Comparison of ENCODE assay signal across 9 mouse cellular contexts in genomic region chr2:102658163-102658660, GRCm38 (mm10). TPM values are rescaled to one million over a fixed set of nuclear protein-coding genes. Genes with fewer than 3 reads are reported as not detected.
DNase-seq lines count a peak whose midpoint lies in the region; ATAC-seq and TF ChIP-seq lines count a peak whose summit lies in the region.
"Had no signal": no experiment of that assay in that cellular context is flagged by ENCODE, and none has a peak within 500 bp of the region (broad histone marks: within the 10 kb centered on the region; RNA-seq: fewer than 3 reads in every experiment).

Gene Slc1a2, plus strand, starts transcription at chr2:102658659.

- no peaks in the 10 kb centered on the region for H3K9me3 ChIP-seq in midbrain, embryonic 14.5 days (ENCODE audit: control insufficient read depth, low read length)

- TF ChIP-seq POLR2A in kidney, adult 2 months (IDR thresholded peaks at IDR 0.05; ENCODE audit: low read depth, low read length), result no peak
- no peak for TF ChIP-seq POLR2A in cerebellum, adult 2 months (IDR thresholded peaks at IDR 0.05; ENCODE audit: borderline replicate concordance, insufficient read depth, low read length)

- no peaks in the 10 kb centered on the region for H3K36me3 ChIP-seq in kidney, adult 2 months (ENCODE audit: control insufficient read depth, insufficient read depth, low read length)
- no peaks in the 10 kb centered on the region for H3K36me3 ChIP-seq in midbrain, embryonic 14.5 days (ENCODE audit: control insufficient read depth, insufficient read depth, low read length)
- H3K36me3 ChIP-seq: G1E had no signal

- peak within 1 kb of the TSS; percentile 86 for H3K4me2 ChIP-seq in midbrain, embryonic 14.5 days (ENCODE audit: low read length)

- H3K9ac ChIP-seq in midbrain, embryonic 14.5 days (replicated peaks; ENCODE audit: low read length), result peak within 1 kb of the TSS; percentile 87

- 4% methylated on average over 20 of the region's 20 CpGs for WGBS in kidney, adult 2 months
- WGBS in cerebellum, adult 2 months, result under 1% methylated on average over 20 of the region's 20 CpGs
- under 1% methylated on average over 20 of the region's 20 CpGs for WGBS in midbrain, embryonic 14.5 days

- no peak for TF ChIP-seq CTCF in kidney, adult 2 months (conservative IDR thresholded peaks at IDR 0.05; ENCODE audit: insufficient read depth, insufficient read length, low read depth, low read length)
- TF ChIP-seq CTCF in cerebellum, adult 2 months (IDR thresholded peaks at IDR 0.05; ENCODE audit: borderline replicate concordance, insufficient read depth, low read depth, low read length), result no peak

- no peak within 1 kb of the TSS for H3K27ac ChIP-seq in kidney, adult 2 months (ENCODE audit: insufficient read depth, low read depth, low read length)
- H3K27ac ChIP-seq in cerebellum, adult 2 months (ENCODE audit: insufficient read depth, low read length), result peak within 1 kb of the TSS; percentile 40
- H3K27ac ChIP-seq in midbrain, embryonic 14.5 days (replicated peaks; ENCODE audit: low read depth, low read length), result peak within 1 kb of the TSS; percentile 96

- H3K4me3 ChIP-seq in kidney, adult 2 months (ENCODE audit: insufficient read depth, low read depth, low read length), result peak within 1 kb of the TSS; percentile 55
- H3K4me3 ChIP-seq in cerebellum, adult 2 months (replicated peaks; ENCODE audit: insufficient read depth, low read depth, low read length), result peak within 1 kb of the TSS; percentile 74
- peak within 1 kb of the TSS; percentile 72 for H3K4me3 ChIP-seq in midbrain, embryonic 14.5 days (replicated peaks; ENCODE audit: low read depth, low read length)

- peak; percentile 51 for ATAC-seq in midbrain, embryonic 14.5 days (ENCODE audit: low FRiP score, low TSS enrichment)

- H3K27me3 ChIP-seq in kidney, adult 2 months (replicated peaks; ENCODE audit: control insufficient read depth, insufficient read depth, low read length), result no peaks in the 10 kb centered on the region; the same call in 1 of the 2 replicates
- no peaks in the 10 kb centered on the region for H3K27me3 ChIP-seq in cerebellum, adult 2 months (ENCODE audit: control insufficient read depth, insufficient read depth, low read length)
- H3K27me3 ChIP-seq in midbrain, embryonic 14.5 days (ENCODE audit: control insufficient read depth, insufficient read depth, low read length), result no peaks in the 10 kb centered on the region

- no peaks in the 10 kb centered on the region for H3K4me1 ChIP-seq in kidney, adult 2 months (ENCODE audit: control insufficient read depth, insufficient read depth, low read length)
- peaks cover 3% of the 10 kb centered on the region; the same call in 1 of the 2 replicates for H3K4me1 ChIP-seq in cerebellum, adult 2 months (ENCODE audit: control insufficient read depth, insufficient read depth, low read length)
- peaks cover 45% of the 10 kb centered on the region for H3K4me1 ChIP-seq in midbrain, embryonic 14.5 days (ENCODE audit: control insufficient read depth, insufficient read depth, low read length)

- no peak for DNase-seq in kidney, adult 2 months
- no peak for DNase-seq in kidney, adult 8-10 months
- DNase-seq in cerebellum, adult 2 months, result peak; percentile 66 to 67
- peak in 1 of 2 experiments; percentile 70 for DNase-seq in frontal cortex, adult 2 months (ENCODE audit: extremely low spot score in 1 of 2, low spot score in 1 of 2)
- DNase-seq in left cerebral cortex, adult 8-10 months (ENCODE audit: low spot score in 2 of 2), result peak in 1 of 2 experiments; percentile 85
- DNase-seq in midbrain, embryonic 14.5 days, result peak; percentile 74
- no peak for DNase-seq in ovary, postnatal 14 days (ENCODE audit: low spot score)
- no peak for DNase-seq in ovary, postnatal 10 days (ENCODE audit: low spot score)

RNA-seq across cellular contexts. Expression of gene Slc1a2, which starts in this region (rescaled TPM):
- 1.5 and 1.6 TPM in 2 replicates for polyA plus RNA-seq in kidney, adult 2 months (2012; rRNA removed)
- polyA plus RNA-seq in cerebellum, adult 2 months (2012; rRNA removed), result 190 and 219 TPM in 2 replicates
- polyA plus RNA-seq in frontal cortex, adult 2 months (2012; rRNA removed), result 570 and 587 TPM in 2 replicates
- total RNA-seq in left cerebral cortex, adult 8-10 months (2022), result 1,000 to 10,000 TPM; 1,516 to 1,784 (median 1,611) TPM
- polyA plus RNA-seq in midbrain, embryonic 14.5 days (2014; fragmentation: Nextera tagmentation; extraction: Ambion mirVana), result 22.3 and 24.0 TPM in 2 replicates
- polyA plus RNA-seq: G1E had no signal

Comparison
In these comparisons a context has a peak if more than half of its experiments do, and no peak if none do; other contexts are left out.
1. DNase-seq: peak in cerebellum, adult 2 months (2 of 2) and midbrain, embryonic 14.5 days (single experiment); none in kidney, adult 2 months (single experiment), kidney, adult 8-10 months (0 of 2), ovary, postnatal 14 days (single experiment) and ovary, postnatal 10 days (single experiment).
2. Peak in every context shown above with its lines, with median percentiles within 50 percentile points of each other: H3K4me3 ChIP-seq.